Mouse (Mus musculus): Measurements from ENCODE around the gene Slc10a7. TPM values are rescaled to one million over a fixed set of nuclear protein-coding genes. Genes with fewer than 3 reads are reported as not detected.

The Slc10a7 gene
- polyA plus RNA-seq, 1 experiment from 2014 or later, result 18.4 TPM

GRCm38 (mm10) chr8:78633012-78633411 lies 123.9 kb downstream of the Slc10a7 start:
- 36% methylated on average over 12 of the region's 12 CpGs for WGBS
- H3K4me2 ChIP-seq (replicated peaks; ENCODE audit: low read depth, low read length), result no peak overlapping the region
- 0 out of 2 replicates have a peak, but pooled peaks have one; percentile 43 for ATAC-seq (ENCODE audit: low FRiP score, low TSS enrichment)
- peaks cover 22% of the 10 kb centered on the region for H3K4me1 ChIP-seq (ENCODE audit: insufficient read depth, low read length)
- no peak overlapping the region for H3K4me3 ChIP-seq (ENCODE audit: low read length)
- no peak overlapping the region for H3K27ac ChIP-seq (ENCODE audit: low read length)
- no peaks in the 10 kb centered on the region for H3K9me3 ChIP-seq (ENCODE audit: low read length)
- no peak overlapping the region for H3K9ac ChIP-seq (replicated peaks; ENCODE audit: low read length)
- no peaks in the 10 kb centered on the region for H3K36me3 ChIP-seq (ENCODE audit: insufficient read depth, low read length)
- H3K27me3 ChIP-seq (ENCODE audit: insufficient read depth, low read length), result no peaks in the 10 kb centered on the region

GRCm38 (mm10) chr8:78634018-78634417 lies 124.9 kb downstream of the Slc10a7 start:
- Histone ChIP-seq H3K4me3 (ENCODE audit: low read length) (no peak overlapping the region), H3K9me3 (ENCODE audit: low read length) (no peaks in the 10 kb centered on the region), H3K4me1 (ENCODE audit: insufficient read depth, low read length) (peaks cover 22% of the 10 kb centered on the region), H3K27me3 (ENCODE audit: insufficient read depth, low read length) (no peaks in the 10 kb centered on the region), H3K9ac (replicated peaks; ENCODE audit: low read length) (no peak overlapping the region), H3K4me2 (replicated peaks; ENCODE audit: low read depth, low read length) (peak overlapping the region; percentile 23; the same call in 1 of the 2 replicates), H3K36me3 (ENCODE audit: insufficient read depth, low read length) (no peaks in the 10 kb centered on the region), H3K27ac (ENCODE audit: low read length) (0 out of 2 replicates have a peak overlapping the region, but pooled peaks have one; percentile 84)
- ATAC-seq (ENCODE audit: low FRiP score, low TSS enrichment), result no peak
- 57% methylated on average over 3 of the region's 3 CpGs for WGBS

DNA sequence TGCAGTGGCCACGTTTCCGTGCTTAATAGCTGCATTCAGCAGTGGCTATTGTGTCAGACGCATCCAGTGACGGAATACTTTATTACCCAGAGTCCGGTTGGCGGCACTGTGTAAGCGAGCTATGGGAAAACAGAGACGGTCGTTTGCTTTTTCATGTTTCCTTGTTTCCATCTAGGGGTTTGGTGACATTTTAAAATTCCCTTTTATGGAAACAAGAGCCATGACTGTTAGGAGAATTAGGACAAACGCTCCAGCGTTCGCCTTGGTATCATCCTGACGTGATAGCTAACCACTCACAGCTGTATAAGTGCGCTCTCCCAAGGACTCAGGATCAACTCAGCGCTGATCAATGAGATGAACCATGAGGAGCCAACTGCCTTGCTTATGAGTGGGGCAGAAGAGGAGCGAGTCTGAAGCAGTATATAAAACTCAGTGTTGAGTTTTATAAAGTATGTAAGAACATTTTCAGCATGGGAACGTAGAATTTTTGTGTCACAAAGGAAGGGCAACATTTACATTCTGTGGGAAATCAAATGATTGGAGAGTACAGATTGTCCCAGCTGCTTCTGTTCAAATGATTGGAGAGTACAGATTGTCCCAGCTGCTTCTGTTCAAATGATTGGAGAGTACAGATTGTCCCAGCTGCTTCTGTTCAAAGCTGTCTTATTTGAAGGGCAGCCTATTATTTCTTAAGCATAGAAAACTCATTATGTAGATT lies 125.5 kb downstream of the Slc10a7 start:
- peak overlapping the region; percentile 84 for H3K27ac ChIP-seq (ENCODE audit: low read length)
- no peak overlapping the region for H3K4me3 ChIP-seq (ENCODE audit: low read length)
- peak; percentile 52; the same call in 1 of the 2 replicates for ATAC-seq (ENCODE audit: low FRiP score, low TSS enrichment)
- H3K36me3 ChIP-seq (ENCODE audit: insufficient read depth, low read length), result no peaks in the 10 kb centered on the region
- H3K27me3 ChIP-seq (ENCODE audit: insufficient read depth, low read length), result no peaks in the 10 kb centered on the region
- peaks cover 22% of the 10 kb centered on the region for H3K4me1 ChIP-seq (ENCODE audit: insufficient read depth, low read length)
- 41% methylated on average over 17 of the region's 17 CpGs for WGBS
- H3K4me2 ChIP-seq (replicated peaks; ENCODE audit: low read depth, low read length), result peak overlapping the region; percentile 23
- no peaks in the 10 kb centered on the region for H3K9me3 ChIP-seq (ENCODE audit: low read length)
- H3K9ac ChIP-seq (replicated peaks; ENCODE audit: low read length), result 0 out of 2 replicates have a peak overlapping the region, but pooled peaks have one; percentile 25

DNA sequence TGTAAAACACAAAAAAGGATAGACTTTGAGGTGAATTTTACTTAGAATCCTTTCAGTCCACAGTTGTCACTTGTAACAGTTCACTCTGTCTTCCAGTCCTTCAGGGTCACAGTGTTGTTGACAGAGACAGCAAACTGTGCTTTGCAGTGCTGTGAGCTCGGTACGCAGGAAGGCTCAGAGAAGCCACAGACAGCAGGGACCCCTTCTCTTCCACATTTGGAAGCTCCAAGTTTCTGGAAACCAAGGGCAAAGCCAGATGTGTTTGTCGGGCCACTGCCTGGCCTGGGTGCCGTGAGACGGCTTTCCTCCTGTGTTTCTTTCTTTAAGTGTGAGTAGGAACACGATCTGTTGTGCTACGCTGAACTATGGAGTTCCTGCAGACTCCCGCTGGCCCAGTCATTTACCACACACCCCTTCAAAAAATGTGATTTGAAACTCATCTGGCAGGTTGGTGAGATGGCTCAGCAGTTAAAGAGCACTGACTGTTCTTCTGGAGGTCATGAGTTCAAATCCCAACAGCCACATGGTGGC lies 126.2 kb downstream of the Slc10a7 start:
- Histone ChIP-seq H3K4me2 (replicated peaks; ENCODE audit: low read depth, low read length) (no peak overlapping the region), H3K4me3 (ENCODE audit: low read length) (no peak overlapping the region), H3K36me3 (ENCODE audit: insufficient read depth, low read length) (no peaks in the 10 kb centered on the region), H3K9me3 (ENCODE audit: low read length) (no peaks in the 10 kb centered on the region), H3K9ac (replicated peaks; ENCODE audit: low read length) (no peak overlapping the region), H3K27me3 (ENCODE audit: insufficient read depth, low read length) (no peaks in the 10 kb centered on the region), H3K27ac (ENCODE audit: low read length) (peak overlapping the region; percentile 72; the same call in 1 of the 2 replicates), H3K4me1 (ENCODE audit: insufficient read depth, low read length) (peaks cover 18% of the 10 kb centered on the region)
- WGBS, result 60% methylated on average over 8 of the region's 8 CpGs
- no peak for ATAC-seq (ENCODE audit: low FRiP score, low TSS enrichment)

DNA sequence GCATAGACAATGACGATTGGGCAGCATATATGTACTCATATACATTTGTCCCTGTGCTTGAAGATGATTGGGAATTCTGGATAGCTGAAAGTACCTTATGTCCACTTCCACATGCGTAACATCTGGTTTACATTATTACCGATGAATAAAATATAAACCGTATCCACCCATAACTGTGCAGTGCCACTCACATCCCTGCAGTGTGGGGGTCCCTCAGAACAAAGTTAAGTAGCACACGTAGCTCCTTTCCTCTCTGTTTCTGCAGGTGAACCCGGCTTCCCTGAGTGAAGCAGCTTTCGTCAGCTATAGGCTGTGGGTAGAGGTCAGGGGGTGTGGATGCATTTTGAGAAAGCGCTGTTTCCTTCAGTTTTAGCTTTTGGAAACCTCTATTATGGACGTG lies 132.8 kb downstream of the Slc10a7 start:
- Histone ChIP-seq H3K36me3 (ENCODE audit: insufficient read depth, low read length) (0 out of 2 replicates have a peak, but pooled peaks cover 4% of the 10 kb centered on the region), H3K4me1 (ENCODE audit: insufficient read depth, low read length) (0 out of 2 replicates have a peak, but pooled peaks cover 1% of the 10 kb centered on the region), H3K27me3 (ENCODE audit: insufficient read depth, low read length) (no peaks in the 10 kb centered on the region), H3K9me3 (ENCODE audit: low read length) (peaks cover 5% of the 10 kb centered on the region; the same call in 1 of the 2 replicates), H3K27ac (ENCODE audit: low read length) (no peak overlapping the region), H3K4me3 (ENCODE audit: low read length) (no peak overlapping the region), H3K9ac (replicated peaks; ENCODE audit: low read length) (no peak overlapping the region), H3K4me2 (replicated peaks; ENCODE audit: low read depth, low read length) (no peak overlapping the region)
- WGBS, result 86% methylated on average over 9 of the region's 9 CpGs
- no peak for ATAC-seq (ENCODE audit: low FRiP score, low TSS enrichment)

DNA sequence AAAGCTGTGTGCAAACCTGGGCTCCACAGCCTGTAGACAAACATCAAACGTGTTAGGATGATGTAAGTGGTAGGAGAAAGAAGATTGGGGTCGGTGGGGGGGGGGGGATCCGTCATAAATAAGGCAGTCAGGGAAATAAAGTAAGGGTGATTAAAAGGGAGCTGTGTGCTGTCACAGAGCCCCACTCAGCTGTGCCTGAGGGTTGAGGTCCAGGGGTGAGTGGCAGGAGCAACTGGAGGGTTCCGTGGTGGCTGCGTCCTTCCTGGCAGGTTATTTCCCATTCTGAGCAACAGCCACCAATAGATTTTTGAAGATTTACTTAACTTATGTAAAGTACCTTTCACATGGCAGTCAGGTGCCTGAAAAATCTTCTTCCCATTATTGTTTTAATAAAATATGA lies 133.2 kb downstream of the Slc10a7 start:
- H3K4me3 ChIP-seq (ENCODE audit: low read length), result no peak overlapping the region
- 40% methylated on average over 5 of the region's 5 CpGs for WGBS
- H3K27ac ChIP-seq (ENCODE audit: low read length), result no peak overlapping the region
- H3K9me3 ChIP-seq (ENCODE audit: low read length), result peaks cover 5% of the 10 kb centered on the region; the same call in 1 of the 2 replicates
- no peak for ATAC-seq (ENCODE audit: low FRiP score, low TSS enrichment)
- 0 out of 2 replicates have a peak, but pooled peaks cover 4% of the 10 kb centered on the region for H3K36me3 ChIP-seq (ENCODE audit: insufficient read depth, low read length)
- no peak overlapping the region for H3K4me2 ChIP-seq (replicated peaks; ENCODE audit: low read depth, low read length)
- H3K9ac ChIP-seq (replicated peaks; ENCODE audit: low read length), result no peak overlapping the region
- peaks cover 2% of the 10 kb centered on the region; the same call in 1 of the 2 replicates for H3K4me1 ChIP-seq (ENCODE audit: insufficient read depth, low read length)
- H3K27me3 ChIP-seq (ENCODE audit: insufficient read depth, low read length), result no peaks in the 10 kb centered on the region

- Histone ChIP-seq H3K27ac (ENCODE audit: low read length) (no peak overlapping the region), H3K9ac (replicated peaks; ENCODE audit: low read length) (no peak overlapping the region; the same call in 1 of the 2 replicates), H3K36me3 (ENCODE audit: insufficient read depth, low read length) (0 out of 2 replicates have a peak, but pooled peaks cover 4% of the 10 kb centered on the region), H3K4me3 (ENCODE audit: low read length) (no peak overlapping the region), H3K9me3 (ENCODE audit: low read length) (peaks cover 5% of the 10 kb centered on the region; the same call in 1 of the 2 replicates), H3K27me3 (ENCODE audit: insufficient read depth, low read length) (no peaks in the 10 kb centered on the region), H3K4me1 (ENCODE audit: insufficient read depth, low read length) (peaks cover 2% of the 10 kb centered on the region; the same call in 1 of the 2 replicates), H3K4me2 (replicated peaks; ENCODE audit: low read depth, low read length) (no peak overlapping the region)
- WGBS, result 65% methylated on average over 8 of the region's 8 CpGs
- no peak for ATAC-seq (ENCODE audit: low FRiP score, low TSS enrichment)
Measured at GRCm38 (mm10) chr8:78647000-78647656, 138.0 kb downstream of the Slc10a7 start.

GRCm38 (mm10) chr8:78647846-78648245 lies 138.7 kb downstream of the Slc10a7 start:
- whole genome bisulfite sequencing, result 55% methylated on average over 4 of the region's 4 CpGs
- H3K27ac ChIP-seq (ENCODE audit: low read length), result no peak overlapping the region

DNA sequence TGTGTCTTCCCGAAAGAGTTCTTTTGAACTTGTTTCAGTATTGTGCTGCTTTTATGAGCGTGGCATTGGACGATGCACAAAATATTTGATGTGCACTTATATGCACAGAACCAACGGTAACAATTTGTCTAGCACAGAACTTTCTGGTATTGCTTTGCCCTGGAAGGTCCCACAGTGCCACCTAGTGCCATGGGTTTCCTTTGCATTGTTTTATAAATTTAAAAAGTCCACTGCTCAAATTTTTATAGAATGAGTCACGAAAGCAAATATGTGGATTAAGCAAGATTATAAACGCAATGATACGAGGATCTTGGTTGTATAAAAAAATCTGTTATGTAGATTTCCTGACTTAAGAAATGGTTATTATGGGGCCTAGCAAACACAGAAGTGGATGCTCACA lies 139.8 kb downstream of the Slc10a7 start:
- Histone ChIP-seq H3K36me3 (ENCODE audit: insufficient read depth, low read length) (0 out of 2 replicates have a peak, but pooled peaks cover 4% of the 10 kb centered on the region), H3K4me3 (ENCODE audit: low read length) (no peak overlapping the region), H3K27ac (ENCODE audit: low read length) (no peak overlapping the region), H3K27me3 (ENCODE audit: insufficient read depth, low read length) (no peaks in the 10 kb centered on the region), H3K4me1 (ENCODE audit: insufficient read depth, low read length) (peaks cover 2% of the 10 kb centered on the region; the same call in 1 of the 2 replicates), H3K4me2 (replicated peaks; ENCODE audit: low read depth, low read length) (no peak overlapping the region), H3K9ac (replicated peaks; ENCODE audit: low read length) (no peak overlapping the region), H3K9me3 (ENCODE audit: low read length) (peaks cover 5% of the 10 kb centered on the region; the same call in 1 of the 2 replicates)
- ATAC-seq (ENCODE audit: low FRiP score, low TSS enrichment), result no peak
- WGBS, result 35% methylated on average over 7 of the region's 7 CpGs

More at GRCm38 (mm10) chr8:78647846-78648245, 138.7 kb downstream of the Slc10a7 start:
- no peaks in the 10 kb centered on the region for H3K27me3 ChIP-seq (ENCODE audit: insufficient read depth, low read length)
- ATAC-seq (ENCODE audit: low FRiP score, low TSS enrichment), result no peak
- H3K9ac ChIP-seq (replicated peaks; ENCODE audit: low read length), result no peak overlapping the region
- H3K4me3 ChIP-seq (ENCODE audit: low read length), result no peak overlapping the region
- H3K4me2 ChIP-seq (replicated peaks; ENCODE audit: low read depth, low read length), result no peak overlapping the region
- H3K4me1 ChIP-seq (ENCODE audit: insufficient read depth, low read length), result peaks cover 2% of the 10 kb centered on the region; the same call in 1 of the 2 replicates
- H3K36me3 ChIP-seq (ENCODE audit: insufficient read depth, low read length), result 0 out of 2 replicates have a peak, but pooled peaks cover 4% of the 10 kb centered on the region
- H3K9me3 ChIP-seq (ENCODE audit: low read length), result peaks cover 5% of the 10 kb centered on the region; the same call in 1 of the 2 replicates
